Mouse (Mus musculus) macrophage (primary cell): ENCODE data around the gene Mapk8ip1. TPM values are rescaled to one million over a fixed set of nuclear protein-coding genes. Genes with fewer than 3 reads are reported as not detected.

Experiments used
- H3K27ac ChIP-seq: fragments of 350-480 bp; formaldehyde crosslinking; 2 replicates; pipeline ENCODE4 v1.9.0; 2021
- H3K36me3 ChIP-seq: fragments of 350-480 bp; formaldehyde crosslinking; 2 replicates; pipeline ENCODE4 v1.9.0; 2021; ENCODE audit errors: inconsistent target
- H3K4me3 ChIP-seq: fragments of 350-480 bp; formaldehyde crosslinking; 2 replicates; pipeline ENCODE4 v1.9.0; 2021; ENCODE audit errors: inconsistent target
- H3K79me2 ChIP-seq: fragments of 350-480 bp; formaldehyde crosslinking; 2 replicates; pipeline ENCODE4 v1.9.0; 2021; ENCODE audit errors: inconsistent target
- WGBS: methylation state at CpG from one replicate; pipeline ENCODE4 v1.1.7; 2026; ENCODE audit warnings: inconsistent platforms; ENCODE audit not compliant: missing documents; 5-methylcytosine and 5-hydroxymethylcytosine counted together
- polyA plus RNA-seq: library from polyadenylated mRNA; stranded (reverse); fragments of 250-400 nt; gene quantifications from 3 replicates; pipeline ENCODE4 v1.2.4, GENCODE M21; 2018; ENCODE audit warnings: inconsistent platforms

Gene Mapk8ip1
- polyA plus RNA-seq, 1 experiment from 2014 or later: 0.09 TPM

GRCm38 (mm10) chr2:92432299-92433295, 31.5 kb upstream of the Mapk8ip1 start:
- H3K36me3 ChIP-seq: no peaks in the 10 kb centered on the region
- H3K79me2 ChIP-seq: peaks cover 30% of the 10 kb centered on the region; the same call in 1 of the 2 replicates
- 69% methylated on average over 17 of the region's 17 CpGs for WGBS
- H3K27ac ChIP-seq: no peak overlapping the region
- H3K4me3 ChIP-seq: peak overlapping the region; percentile 71

DNA sequence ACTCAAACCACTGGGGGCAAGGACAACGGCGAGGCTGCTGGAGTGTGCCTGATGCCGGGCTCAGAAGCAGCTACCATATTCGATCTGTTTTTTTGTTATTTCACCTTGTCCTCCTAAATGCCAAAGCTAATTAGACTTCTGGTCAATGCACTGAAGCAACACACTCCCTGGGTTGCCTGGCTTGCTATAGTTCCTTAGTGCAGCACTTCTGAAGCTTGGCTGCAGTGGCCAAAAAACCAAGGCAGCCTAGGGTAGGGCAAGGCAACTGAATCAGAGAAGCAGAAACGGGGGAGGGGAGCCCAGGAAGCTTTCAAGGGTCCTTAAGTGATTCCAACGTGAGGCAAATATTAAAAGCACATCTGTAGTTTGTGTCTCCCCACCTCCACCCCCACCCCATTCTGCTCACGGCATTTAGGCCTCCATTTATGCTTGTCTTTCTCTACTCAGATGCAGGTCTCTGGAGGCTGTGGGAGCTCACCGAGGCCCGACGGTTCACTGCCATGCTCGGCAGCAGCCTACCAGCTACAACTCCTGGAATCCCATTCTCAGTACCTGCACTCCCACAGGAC, 30.6 kb upstream of the Mapk8ip1 start:
- H3K4me3 ChIP-seq: no peak overlapping the region
- WGBS: 85% methylated on average over 11 of the region's 11 CpGs
- no peaks in the 10 kb centered on the region for H3K36me3 ChIP-seq
- no peak overlapping the region for H3K27ac ChIP-seq
- H3K79me2 ChIP-seq: peaks cover 30% of the 10 kb centered on the region; the same call in 1 of the 2 replicates

GRCm38 (mm10) chr2:92430723-92431541, 29.9 kb upstream of the Mapk8ip1 start:
- Histone ChIP-seq H3K36me3 (no peaks in the 10 kb centered on the region), H3K79me2 (peaks cover 30% of the 10 kb centered on the region; the same call in 1 of the 2 replicates), H3K27ac (no peak overlapping the region), H3K4me3 (no peak overlapping the region)
- WGBS: 73% methylated on average over 18 of the region's 21 CpGs

GRCm38 (mm10) chr2:92430089-92430488, 29.0 kb upstream of the Mapk8ip1 start:
- Histone ChIP-seq H3K27ac (no peak overlapping the region), H3K36me3 (no peaks in the 10 kb centered on the region), H3K79me2 (peaks cover 30% of the 10 kb centered on the region; the same call in 1 of the 2 replicates), H3K4me3 (no peak overlapping the region)
- 88% methylated on average over 2 of the region's 2 CpGs for WGBS

DNA sequence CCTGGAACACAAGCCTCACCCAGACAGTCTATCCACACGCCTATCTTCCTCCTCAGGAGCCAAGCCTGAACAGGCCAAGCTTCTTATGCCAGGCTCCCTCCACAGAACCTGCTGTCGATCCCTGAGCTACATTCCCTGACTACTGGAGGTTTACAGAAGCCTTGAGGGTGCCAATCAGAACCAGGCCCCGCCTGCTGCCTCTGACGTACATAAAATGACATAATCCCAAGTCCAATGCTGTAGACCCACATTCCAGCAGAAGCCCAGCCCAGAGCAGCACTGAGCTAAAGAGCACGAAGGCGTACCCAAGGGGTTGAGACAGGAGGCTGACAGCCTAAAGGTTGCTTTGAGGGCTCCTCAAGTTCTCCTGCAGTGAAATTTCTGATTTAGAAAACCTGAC, 26.8 kb upstream of the Mapk8ip1 start:
- H3K4me3 ChIP-seq: no peak overlapping the region
- H3K36me3 ChIP-seq: no peaks in the 10 kb centered on the region
- H3K27ac ChIP-seq: no peak overlapping the region
- 93% methylated on average over 6 of the region's 6 CpGs for WGBS
- peaks cover 29% of the 10 kb centered on the region; the same call in 1 of the 2 replicates for H3K79me2 ChIP-seq

GRCm38 (mm10) chr2:92426426-92426825, 25.4 kb upstream of the Mapk8ip1 start:
- 85% methylated on average over 3 of the region's 3 CpGs for WGBS
- Histone ChIP-seq H3K4me3 (no peak overlapping the region), H3K27ac (no peak overlapping the region), H3K79me2 (peaks cover 14% of the 10 kb centered on the region; the same call in 1 of the 2 replicates), H3K36me3 (no peaks in the 10 kb centered on the region)

DNA sequence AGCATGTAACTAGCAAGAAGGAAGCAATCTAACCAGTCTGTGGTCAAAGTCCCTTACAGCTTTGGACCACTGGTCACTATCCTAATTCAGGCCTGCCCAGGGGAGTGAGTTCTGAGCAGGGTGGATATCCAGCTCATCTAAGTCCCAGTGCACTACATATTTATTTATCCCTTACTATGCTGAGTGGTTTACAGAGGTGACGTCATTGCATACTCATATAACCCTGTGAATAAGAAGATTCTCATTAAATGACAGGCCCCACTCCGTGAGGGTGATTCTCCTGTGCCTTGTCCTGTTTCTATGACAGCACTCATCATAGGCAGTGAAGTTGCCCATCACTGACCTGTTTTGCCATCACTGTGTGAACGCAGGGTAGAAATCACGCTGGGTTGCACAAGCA, 24.3 kb upstream of the Mapk8ip1 start:
- Histone ChIP-seq H3K36me3 (no peaks in the 10 kb centered on the region), H3K4me3 (no peak overlapping the region), H3K79me2 (peaks cover 12% of the 10 kb centered on the region; the same call in 1 of the 2 replicates), H3K27ac (no peak overlapping the region)
- 92% methylated on average over 4 of the region's 4 CpGs for WGBS

GRCm38 (mm10) chr2:92424462-92425308, 23.6 kb upstream of the Mapk8ip1 start:
- Histone ChIP-seq H3K27ac (no peak overlapping the region), H3K4me3 (no peak overlapping the region), H3K79me2 (peaks cover 9% of the 10 kb centered on the region; the same call in 1 of the 2 replicates), H3K36me3 (no peaks in the 10 kb centered on the region)
- WGBS: 97% methylated on average over 9 of the region's 9 CpGs

DNA sequence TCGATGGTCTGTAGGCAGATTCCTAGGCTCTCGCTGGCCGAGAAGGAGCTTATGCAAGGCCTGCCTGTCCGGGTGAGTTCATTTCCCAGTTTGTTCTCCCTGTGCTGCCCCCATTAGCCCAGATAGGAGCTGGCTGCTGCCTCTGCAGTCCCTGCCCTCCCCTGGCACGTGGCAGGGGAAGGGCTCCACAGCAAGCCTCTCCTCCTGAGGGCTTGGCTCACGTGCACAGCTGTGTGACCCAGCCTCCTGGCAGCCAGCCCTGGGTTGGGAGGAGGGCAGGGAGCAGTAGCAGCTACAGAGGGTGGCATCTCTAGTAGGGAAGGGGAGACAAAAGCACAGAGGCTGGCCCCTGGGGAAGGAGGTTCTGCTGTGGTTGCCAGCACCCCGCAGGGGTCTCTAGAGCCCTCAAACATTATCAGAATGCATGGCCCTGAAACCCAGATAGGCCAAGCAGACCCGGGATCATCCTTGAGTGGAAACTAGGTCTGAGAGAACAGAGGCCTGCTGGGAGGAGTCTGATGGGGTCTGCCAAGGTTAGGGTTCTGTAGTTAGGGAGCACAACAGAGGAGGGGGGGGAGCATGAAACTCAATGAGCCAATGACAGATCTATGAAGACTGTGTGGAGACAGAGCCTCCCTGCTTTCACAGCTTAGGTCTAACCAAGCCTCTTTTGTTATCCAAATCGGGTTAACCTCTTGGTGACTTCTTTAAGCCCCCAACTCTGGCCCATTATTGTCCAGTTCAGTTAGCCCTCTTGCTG, 22.8 kb upstream of the Mapk8ip1 start:
- Histone ChIP-seq H3K79me2 (peaks cover 2% of the 10 kb centered on the region; the same call in 1 of the 2 replicates), H3K36me3 (no peaks in the 10 kb centered on the region), H3K4me3 (no peak overlapping the region), H3K27ac (no peak overlapping the region)
- 55% methylated on average over 9 of the region's 9 CpGs for WGBS

DNA sequence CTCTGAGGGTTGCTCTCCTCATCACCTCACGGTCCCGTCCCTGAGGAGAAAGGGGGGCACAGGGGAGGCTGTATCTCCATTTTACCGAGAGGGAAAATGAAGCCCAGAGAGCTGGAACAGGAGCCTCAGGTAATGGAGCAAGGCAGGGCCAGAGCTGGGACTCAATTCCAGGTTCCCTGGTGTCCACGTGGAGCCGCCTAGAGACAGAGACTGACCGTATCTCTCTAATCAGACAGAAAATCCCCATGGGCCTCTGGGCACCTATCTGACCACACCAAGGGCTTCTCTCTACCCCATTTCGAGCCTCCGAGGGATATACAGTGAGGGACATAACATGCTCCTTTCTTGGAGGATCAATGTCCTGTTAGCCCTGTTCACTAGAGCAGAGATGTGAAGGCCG, 22.1 kb upstream of the Mapk8ip1 start:
- 79% methylated on average over 9 of the region's 9 CpGs for WGBS
- no peaks in the 10 kb centered on the region for H3K36me3 ChIP-seq
- no peak overlapping the region for H3K27ac ChIP-seq
- no peak overlapping the region for H3K4me3 ChIP-seq
- no peaks in the 10 kb centered on the region for H3K79me2 ChIP-seq

DNA sequence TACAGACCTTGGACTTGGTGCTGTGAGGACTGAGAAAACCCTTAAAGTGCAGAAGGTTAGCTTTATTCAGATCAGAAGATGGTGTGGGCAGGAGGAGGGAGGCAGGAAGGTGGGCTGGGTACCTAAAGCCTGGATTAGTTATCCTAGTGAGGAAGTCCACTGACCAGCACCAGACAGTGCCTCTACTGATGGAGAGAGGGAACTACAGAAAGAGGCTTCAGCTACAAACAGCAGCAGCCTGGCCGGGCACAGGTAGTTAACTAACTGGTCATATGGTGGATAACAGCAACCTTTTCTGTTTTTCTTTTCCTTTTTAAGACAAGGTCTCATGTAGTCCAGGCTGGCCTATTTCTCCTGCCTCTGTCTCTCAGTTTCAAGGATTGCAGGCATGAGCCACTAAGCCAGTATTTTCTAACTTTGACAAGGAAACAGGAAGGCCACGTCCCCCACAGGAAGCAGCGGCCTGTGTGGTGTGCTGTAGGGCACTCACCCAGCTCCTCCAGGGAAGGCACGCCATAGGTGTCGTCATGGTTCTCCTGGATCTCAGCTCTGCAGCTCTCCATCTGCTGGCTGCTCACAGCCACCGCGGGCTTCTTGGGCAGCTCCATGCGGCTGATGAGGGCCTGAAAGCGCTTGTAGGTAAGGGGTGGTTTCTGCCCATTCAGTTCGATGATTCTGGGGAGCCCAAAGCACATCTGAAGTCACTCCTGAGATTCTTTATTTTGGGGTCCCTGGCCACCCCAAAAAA, 21.5 kb upstream of the Mapk8ip1 start:
- Histone ChIP-seq H3K27ac (no peak overlapping the region), H3K36me3 (no peaks in the 10 kb centered on the region), H3K4me3 (no peak overlapping the region), H3K79me2 (no peaks in the 10 kb centered on the region)
- 11% methylated on average over 10 of the region's 10 CpGs for WGBS

DNA sequence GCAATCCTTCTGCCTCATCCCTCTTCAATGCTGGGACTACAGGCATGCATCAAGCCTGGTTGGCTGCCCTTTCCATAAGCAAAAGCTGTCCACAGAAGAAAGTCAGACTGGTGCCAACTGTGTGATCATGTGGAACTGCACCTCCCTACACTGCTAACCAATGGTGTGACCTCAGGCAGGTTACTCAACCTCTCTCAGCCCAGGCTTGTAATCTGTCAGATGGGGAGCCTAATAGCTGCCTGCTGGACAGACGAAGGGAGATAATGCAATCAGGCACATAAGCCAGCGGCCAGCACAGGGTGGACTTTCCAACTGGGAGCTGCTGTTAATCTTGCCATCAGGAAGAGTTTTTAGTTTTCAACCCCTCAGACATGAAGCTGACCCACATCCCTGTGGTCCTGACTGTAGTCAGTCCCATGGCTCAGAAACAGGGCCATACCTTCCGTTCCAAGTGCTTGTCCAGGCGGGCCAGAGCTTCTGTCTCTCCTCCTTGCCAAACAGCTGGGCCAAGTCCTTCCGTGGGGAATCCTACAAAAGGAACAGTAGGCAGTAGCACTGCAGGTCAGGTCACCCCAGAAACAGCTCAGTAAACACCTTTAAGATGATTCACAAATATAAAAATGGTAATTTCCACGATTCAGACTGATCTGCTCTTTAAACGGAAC, 20.8 kb upstream of the Mapk8ip1 start:
- Histone ChIP-seq H3K36me3 (no peaks in the 10 kb centered on the region), H3K79me2 (no peaks in the 10 kb centered on the region), H3K4me3 (no peak overlapping the region), H3K27ac (no peak overlapping the region)
- WGBS: 87% methylated on average over 7 of the region's 7 CpGs
